Mouse (Mus musculus) CH12.LX (cell line): ENCODE measurements around the gene Kdm4b. TPM values are rescaled to one million over a fixed set of nuclear protein-coding genes. Genes with fewer than 3 reads are reported as not detected.

Source experiments
- DNase-seq: peaks from one replicate; pipeline ENCODE4 v3.0.0-alpha.2; 2013; ENCODE audit errors: extremely low read depth
- H3K27ac ChIP-seq: 2 replicates; pipeline ENCODE4 v1.5.1; 2012; ENCODE audit warnings: low read depth, mild to moderate bottlenecking, control low read depth, moderate library complexity; ENCODE audit not compliant: insufficient read depth
- H3K27me3 ChIP-seq: replicated peaks from 2 replicates; pipeline ENCODE3; 2012; ENCODE audit warnings: inconsistent platforms
- H3K36me3 ChIP-seq, 2 experiments: replicated peaks in 1 of 2; 2 replicates each; pipeline versions ENCODE3 to v1.6.1; 2012; ENCODE audit warnings: inconsistent platforms in 1 of 2, low read length in 1 of 2, mild to moderate bottlenecking in 1 of 2, mixed read lengths in 1 of 2, moderate library complexity in 1 of 2; ENCODE audit not compliant: control insufficient read depth in 1 of 2, insufficient read depth in 1 of 2
- H3K4me1 ChIP-seq, 2 experiments: 2 replicates each; pipeline ENCODE4 v1.6.1; 2012; ENCODE audit warnings: inconsistent platforms in 1 of 2, moderate library complexity in 1 of 2; ENCODE audit not compliant: insufficient read depth in 2 of 2, control insufficient read depth in 1 of 2
- H3K4me2 ChIP-seq: 2 replicates; pipeline ENCODE4 v1.6.1; 2012; ENCODE audit warnings: low read depth, mild to moderate bottlenecking, control low read depth; ENCODE audit not compliant: poor library complexity, insufficient read depth, severe bottlenecking
- H3K4me3 ChIP-seq, 3 experiments: fragments of 150-350 bp in 1 of 3; sonication (generic) in 1 of 3; replicated peaks in 1 of 3; 2 replicates each; pipeline versions ENCODE3 to v1.5.1; 2011 to 2012; ENCODE audit warnings: low read depth in 2 of 3, low read length in 2 of 3, mild to moderate bottlenecking in 2 of 3, moderate library complexity in 2 of 3, control low read depth in 1 of 3, improper control_type of control experiment in 1 of 3, inconsistent platforms in 1 of 3, mixed read lengths in 1 of 3; ENCODE audit not compliant: poor library complexity in 1 of 3
- H3K79me2 ChIP-seq: replicated peaks from 2 replicates; pipeline ENCODE4 v1.6.1; 2012; ENCODE audit warnings: mild to moderate bottlenecking, moderate library complexity; ENCODE audit not compliant: control insufficient read depth, poor library complexity, insufficient read depth, severe bottlenecking; ENCODE audit errors: extremely low read depth
- H3K9ac ChIP-seq: 2 replicates; pipeline ENCODE4 v1.6.1; 2012; ENCODE audit warnings: low read depth, mild to moderate bottlenecking, control low read depth, moderate library complexity; ENCODE audit not compliant: insufficient read depth
- H3K9me3 ChIP-seq: replicated peaks from 2 replicates; pipeline ENCODE3; 2012; ENCODE audit warnings: low read length, inconsistent platforms, mixed read lengths
- CHD1 ChIP-seq: IDR thresholded peaks from 2 replicates; pipeline ENCODE4 v1.6.1; 2012; ENCODE audit warnings: low read depth, low read length, improper control_type of control experiment, inconsistent platforms
- CTCF ChIP-seq, 2 experiments: IDR thresholded peaks in 1 of 2; conservative IDR thresholded peaks in 1 of 2; 2 replicates each; pipeline ENCODE4 v1.5.1; 2011 to 2012; ENCODE audit warnings: low read depth in 2 of 2, low read length in 2 of 2, improper control_type of control experiment in 1 of 2, inconsistent platforms in 1 of 2, mild to moderate bottlenecking in 1 of 2, moderate library complexity in 1 of 2
- ELF1 ChIP-seq: IDR thresholded peaks from 2 replicates; pipeline ENCODE4 v1.6.1; 2014; ENCODE audit warnings: low read depth, mild to moderate bottlenecking, inconsistent platforms, low read length, improper control_type of control experiment
- ETS1 ChIP-seq: conservative IDR thresholded peaks from 2 replicates; pipeline ENCODE4 v1.6.1; 2012; ENCODE audit warnings: low read depth, mild to moderate bottlenecking, inconsistent platforms, low read length, improper control_type of control experiment, moderate library complexity
- GABPA ChIP-seq: IDR thresholded peaks from 2 replicates; pipeline ENCODE4 v1.6.1; 2012; ENCODE audit warnings: low read depth, low read length, improper control_type of control experiment, inconsistent platforms; ENCODE audit not compliant: insufficient replicate concordance
- HCFC1 ChIP-seq: IDR thresholded peaks from 2 replicates; pipeline ENCODE4 v1.6.1; 2012; ENCODE audit warnings: low read depth, mild to moderate bottlenecking, inconsistent platforms, low read length, improper control_type of control experiment
- IRF4 ChIP-seq: IDR thresholded peaks from 2 replicates; pipeline ENCODE4 v1.6.1; 2014; ENCODE audit warnings: low read depth, mild to moderate bottlenecking, inconsistent platforms, low read length, improper control_type of control experiment
- JUN ChIP-seq: IDR thresholded peaks from 2 replicates; pipeline ENCODE4 v1.6.1; 2011; ENCODE audit warnings: low read depth, mild to moderate bottlenecking, low read length, improper control_type of control experiment, moderate library complexity; ENCODE audit not compliant: insufficient read depth
- KAT2A ChIP-seq: IDR thresholded peaks from 2 replicates; pipeline ENCODE4 v1.6.1; 2012; ENCODE audit warnings: low read length, improper control_type of control experiment, inconsistent platforms; ENCODE audit not compliant: insufficient replicate concordance
- MAFK ChIP-seq: IDR thresholded peaks from 2 replicates; pipeline ENCODE4 v1.6.1; 2011; ENCODE audit warnings: low read length, improper control_type of control experiment; ENCODE audit not compliant: insufficient replicate concordance
- MAZ ChIP-seq: IDR thresholded peaks from 2 replicates; pipeline ENCODE4 v1.6.1; 2012; ENCODE audit warnings: low read depth, mild to moderate bottlenecking, inconsistent platforms, low read length, improper control_type of control experiment, moderate library complexity
- MYC ChIP-seq: IDR thresholded peaks from 2 replicates; pipeline ENCODE4 v1.6.1; 2011; ENCODE audit warnings: low read depth, mild to moderate bottlenecking, improper control_type of control experiment, low read length
- NELFE ChIP-seq: IDR thresholded peaks from 2 replicates; pipeline ENCODE4 v1.6.1; 2011; ENCODE audit warnings: low read depth, low read length, improper control_type of control experiment
- NRF1 ChIP-seq: IDR thresholded peaks from 2 replicates; pipeline ENCODE4 v1.6.1; 2014; ENCODE audit warnings: low read depth, mild to moderate bottlenecking, inconsistent platforms, low read length, improper control_type of control experiment, moderate library complexity
- POLR2AphosphoS2 ChIP-seq: IDR thresholded peaks from 2 replicates; pipeline ENCODE4 v1.6.1; 2011; ENCODE audit warnings: low read depth, low read length, improper control_type of control experiment
- RAD21 ChIP-seq: IDR thresholded peaks from 2 replicates; pipeline ENCODE4 v1.6.1; 2011; ENCODE audit warnings: low read depth, mild to moderate bottlenecking, low read length, improper control_type of control experiment, moderate library complexity
- RCOR1 ChIP-seq: conservative IDR thresholded peaks from 2 replicates; pipeline ENCODE4 v1.6.1; 2012; ENCODE audit warnings: low read depth, mild to moderate bottlenecking, inconsistent platforms, low read length, improper control_type of control experiment
- SIN3A ChIP-seq: IDR thresholded peaks from 2 replicates; pipeline ENCODE4 v1.6.1; 2012; ENCODE audit warnings: low read length, improper control_type of control experiment, inconsistent platforms
- SMC3 ChIP-seq: IDR thresholded peaks from 2 replicates; pipeline ENCODE4 v1.6.1; 2011; ENCODE audit warnings: low read depth, low read length, improper control_type of control experiment
- TCF12 ChIP-seq: IDR thresholded peaks from 2 replicates; pipeline ENCODE4 v1.6.1; 2014; ENCODE audit warnings: low read depth, mild to moderate bottlenecking, inconsistent platforms, low read length, improper control_type of control experiment
- UBTF ChIP-seq: IDR thresholded peaks from 2 replicates; pipeline ENCODE4 v1.6.1; 2012; ENCODE audit warnings: low read depth, mild to moderate bottlenecking, inconsistent platforms, low read length, improper control_type of control experiment, moderate library complexity
- USF1 ChIP-seq: IDR thresholded peaks from 2 replicates; pipeline ENCODE4 v1.6.1; 2014; ENCODE audit warnings: low read depth, mild to moderate bottlenecking, inconsistent platforms, low read length, improper control_type of control experiment
- ZC3H11A ChIP-seq: IDR thresholded peaks from 2 replicates; pipeline ENCODE4 v1.6.1; 2012; ENCODE audit warnings: low read depth, mild to moderate bottlenecking, inconsistent platforms, low read length, improper control_type of control experiment
- ZKSCAN1 ChIP-seq: IDR thresholded peaks from 2 replicates; pipeline ENCODE4 v1.6.1; 2012; ENCODE audit warnings: low read depth, inconsistent platforms, low read length, improper control_type of control experiment, borderline replicate concordance
- ZMIZ1 ChIP-seq: IDR thresholded peaks from 2 replicates; pipeline ENCODE4 v1.6.1; 2012; ENCODE audit warnings: low read depth, mild to moderate bottlenecking, inconsistent platforms, low read length, improper control_type of control experiment
- ZNF384 ChIP-seq: IDR thresholded peaks from 2 replicates; pipeline ENCODE4 v1.6.1; 2012; ENCODE audit warnings: low read depth, low read length, improper control_type of control experiment, inconsistent platforms
- dilution Hi-C: fragments of 300-500 bp; cut with MboI; formaldehyde crosslinking; loops from 2 replicates; pipeline ENCODE4 v1.14.3; 2020; ENCODE audit warnings: low sequenced_read_pairs; ENCODE audit not compliant: extremely low pct_unique_long_range_greater_than_20kb, extremely low pct_ligation_motif_present
- in situ Hi-C: fragments of 300-500 bp; cut with MboI; formaldehyde crosslinking; loops from 3 replicates; pipeline ENCODE4 v1.14.3; 2019; ENCODE audit warnings: low sequenced_read_pairs, low pct_ligation_motif_present, low pct_unique_long_range_greater_than_20kb, mixed read lengths
- polyA plus RNA-seq: library from polyadenylated mRNA; unstranded; fragments of >175 nt; gene quantifications from 2 replicates; pipeline ENCODE4 v1.2.1, GENCODE M21; 2012; ENCODE audit warnings: low read depth; ENCODE audit not compliant: insufficient read length
- total RNA-seq, 2 experiments: library from RNA; depleted of rRNA; stranded (reverse); fragments of 300-350 nt in 1 of 2; fragments of >200 nt in 1 of 2; gene quantifications; 2 replicates each; pipeline ENCODE4 v1.2.3; 2012 to 2014

Gene Kdm4b
- total and polyA plus RNA-seq, 3 experiments: 12.3 to 19.5 (median 14.2) TPM

DNA sequence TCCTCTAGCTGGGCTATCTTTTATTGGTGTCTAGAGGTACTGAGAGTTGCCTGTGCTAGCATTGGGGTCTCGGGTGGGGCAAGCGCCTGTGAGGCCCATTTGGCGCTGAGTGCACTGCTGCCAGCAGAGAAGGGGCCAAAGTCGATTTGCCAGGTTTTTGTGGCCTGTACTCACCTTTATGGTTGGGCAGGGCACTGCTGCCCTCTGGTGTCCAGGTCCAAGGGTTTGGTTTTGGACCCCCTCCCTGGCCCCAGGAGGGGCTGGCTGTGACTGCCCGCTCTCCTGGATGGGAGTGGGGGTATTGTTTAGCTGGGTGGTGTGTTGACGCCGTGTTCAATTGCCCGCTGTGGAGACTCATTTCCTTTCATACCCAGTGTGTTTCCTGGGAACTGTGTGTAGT is 20.0 kb upstream of the Kdm4b start:
- Histone ChIP-seq H3K36me3 (peaks cover 48 to 60% of the 10 kb centered on the region in 2 experiments), H3K4me3 (peak overlapping the region in 1 of 3 experiments; percentile 81)
- dilution Hi-C loops: no loop called here

DNA sequence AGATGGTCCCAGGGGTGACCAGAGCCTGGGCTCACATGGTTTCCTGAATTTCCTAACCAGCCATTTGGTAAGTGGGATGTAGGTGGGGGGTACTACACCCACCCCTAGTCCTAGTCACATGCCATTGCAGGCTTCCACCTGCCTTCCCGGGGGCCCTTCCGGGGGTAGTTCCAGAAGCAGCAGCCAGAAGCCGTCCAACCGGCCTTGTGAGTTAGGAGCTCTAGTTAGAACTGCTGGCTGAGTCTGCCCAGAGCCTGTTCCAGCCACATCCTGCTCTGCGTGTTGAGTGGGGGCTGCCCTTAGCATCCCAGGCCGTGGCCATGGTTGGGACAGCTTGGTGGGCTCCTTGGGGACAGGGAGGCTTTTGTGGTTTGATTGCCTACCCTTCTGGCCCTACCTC is 17.8 kb upstream of the Kdm4b start:
- dilution Hi-C loops: no loop called here

More for the DNA sequence above, 20.0 kb upstream of the Kdm4b start:
- no peak overlapping the region for H3K27ac ChIP-seq
- H3K27me3 ChIP-seq: no peaks in the 10 kb centered on the region
- TF ChIP-seq CHD1: no peak
- TF ChIP-seq SMC3: peak; percentile 48
- TF ChIP-seq RCOR1: no peak
- TF ChIP-seq ZC3H11A: no peak
- no peak for TF ChIP-seq KAT2A
- TF ChIP-seq ELF1: no peak
- TF ChIP-seq NRF1: no peak
- TF ChIP-seq JUN: no peak
- TF ChIP-seq USF1: no peak
- TF ChIP-seq HCFC1: no peak
- peak in 1 of 2 experiments; percentile 63; a peak in 2 of 4 replicates for TF ChIP-seq CTCF (conservative IDR thresholded peaks at IDR 0.05 in 1 of 2, IDR thresholded peaks at IDR 0.05 in 1 of 2; ENCODE audit: low read depth in 2 of 2, low read length in 2 of 2)
- TF ChIP-seq TCF12: no peak
- no peak for TF ChIP-seq ZMIZ1
- TF ChIP-seq GABPA: no peak
- TF ChIP-seq RAD21: peak; percentile 55
- TF ChIP-seq MAFK: no peak
- TF ChIP-seq UBTF: no peak
- TF ChIP-seq ZKSCAN1: no peak
- no peak for TF ChIP-seq NELFE
- TF ChIP-seq SIN3A: no peak
- no peak for TF ChIP-seq IRF4
- TF ChIP-seq POLR2AphosphoS2: no peak
- no peak for TF ChIP-seq ZNF384
- no peak for TF ChIP-seq MAZ
- H3K4me1 ChIP-seq: peaks cover 24 to 73% of the 10 kb centered on the region in 2 experiments
- in situ Hi-C loops: no loop called here
- peaks cover 49% of the 10 kb centered on the region for H3K79me2 ChIP-seq
- no peak for DNase-seq
- peak overlapping the region; percentile 44; the same call in 1 of the 2 replicates for H3K9ac ChIP-seq
- H3K4me2 ChIP-seq: peak overlapping the region; percentile 63; the same call in 1 of the 2 replicates
- H3K9me3 ChIP-seq: no peaks in the 10 kb centered on the region

More for the DNA sequence above, 17.8 kb upstream of the Kdm4b start:
- H3K4me3 ChIP-seq: no peak overlapping the region
- in situ Hi-C loops: no loop called here
- H3K9ac ChIP-seq: no peak overlapping the region
- peaks cover 55% of the 10 kb centered on the region for H3K79me2 ChIP-seq
- H3K36me3 ChIP-seq: peaks cover 70 to 81% of the 10 kb centered on the region in 2 experiments
- H3K9me3 ChIP-seq: no peaks in the 10 kb centered on the region
- peaks cover 20 to 58% of the 10 kb centered on the region in 2 experiments for H3K4me1 ChIP-seq
- H3K4me2 ChIP-seq: no peak overlapping the region
- DNase-seq: no peak
- H3K27ac ChIP-seq: peak overlapping the region; percentile 14; the same call in 1 of the 2 replicates
- no peak for TF ChIP-seq MAZ
- TF ChIP-seq MYC: no peak
- TF ChIP-seq IRF4: no peak
- no peak for TF ChIP-seq NRF1
- no peak for TF ChIP-seq TCF12
- TF ChIP-seq GABPA: no peak
- no peak for TF ChIP-seq ELF1
- no peak for TF ChIP-seq ETS1
- no peak for TF ChIP-seq KAT2A
- H3K27me3 ChIP-seq: no peaks in the 10 kb centered on the region
